ENCODE assay signal across 8 mouse cellular contexts in genomic region chr16:93543704-93544103, GRCm38 (mm10).
DNase-seq lines count a peak whose midpoint lies in the region; ATAC-seq and TF ChIP-seq lines count a peak whose summit lies in the region.

No protein-coding gene starts in this region.

- H3K36me3 ChIP-seq in G1E (replicated peaks), result no peaks in the 10 kb centered on the region
- H3K36me3 ChIP-seq in embryonic facial prominence, embryonic 10.5 days (replicated peaks), result no peaks in the 10 kb centered on the region
- H3K36me3 ChIP-seq in lung, postnatal 0 days (ENCODE audit: insufficient read depth, low read length), result no peaks in the 10 kb centered on the region

- no peak overlapping the region; the same call in 1 of the 2 replicates for H3K27ac ChIP-seq in embryonic facial prominence, embryonic 10.5 days (replicated peaks)
- H3K27ac ChIP-seq in layer of hippocampus, adult 2 months, result no peak overlapping the region
- no peak overlapping the region for H3K27ac ChIP-seq in lung, postnatal 0 days (ENCODE audit: low read length)

- H3K9me3 ChIP-seq in G1E (replicated peaks), result no peaks in the 10 kb centered on the region
- H3K9me3 ChIP-seq in embryonic facial prominence, embryonic 10.5 days, result no peaks in the 10 kb centered on the region
- H3K9me3 ChIP-seq in lung, postnatal 0 days (ENCODE audit: low read length), result no peaks in the 10 kb centered on the region

- no peak overlapping the region for H3K9ac ChIP-seq in lung, postnatal 0 days (replicated peaks; ENCODE audit: low read depth)

- WGBS in embryonic facial prominence, embryonic 10.5 days, result 5% methylated on average over 8 of the region's 8 CpGs
- under 1% methylated on average over 8 of the region's 8 CpGs for WGBS in lung, postnatal 0 days

- peak; percentile 52; the same call in 1 of the 2 replicates for TF ChIP-seq EP300 in lung, postnatal 0 days (IDR thresholded peaks at IDR 0.05)

- no peak overlapping the region for H3K4me3 ChIP-seq in G1E (ENCODE audit: low read depth, low read length)
- no peak overlapping the region for H3K4me3 ChIP-seq in embryonic facial prominence, embryonic 10.5 days
- no peak overlapping the region for H3K4me3 ChIP-seq in layer of hippocampus, adult 2 months
- H3K4me3 ChIP-seq in lung, postnatal 0 days (ENCODE audit: low read depth, low read length), result no peak overlapping the region

- no peak for ATAC-seq in G1E (ENCODE audit: extremely low read depth, insufficient number of reproducible peaks, low FRiP score, poor library complexity, severe bottlenecking)
- ATAC-seq in lung, postnatal 0 days, result peak; percentile 81

- no peak overlapping the region for H3K4me2 ChIP-seq in lung, postnatal 0 days (replicated peaks; ENCODE audit: low read depth, low read length)

- DNase-seq in G1E (ENCODE audit: low spot score), result peak; percentile 48
- peak; percentile 63 for DNase-seq in adrenal gland, postnatal 10 days
- DNase-seq in embryonic facial prominence, embryonic 10.5 days (ENCODE audit: low spot score), result peak; percentile 66
- DNase-seq in heart, postnatal 14 days, result peak; percentile 32 to 74
- peak; percentile 75 to 81 for DNase-seq in layer of hippocampus, adult 2 months (ENCODE audit: low spot score in 2 of 2)
- DNase-seq in lung, postnatal 0 days (ENCODE audit: low spot score), result peak; percentile 93
- peak; percentile 72 for DNase-seq in right cerebral cortex, adult 18-20 months
- no peak for DNase-seq in urinary bladder, postnatal 10 days (ENCODE audit: low spot score)

- H3K4me1 ChIP-seq in G1E (ENCODE audit: insufficient read depth, low read depth, low read length), result no peaks in the 10 kb centered on the region
- peaks cover 15% of the 10 kb centered on the region for H3K4me1 ChIP-seq in embryonic facial prominence, embryonic 10.5 days
- H3K4me1 ChIP-seq in lung, postnatal 0 days (ENCODE audit: insufficient read depth, low read depth, low read length), result no peaks in the 10 kb centered on the region

- intact Hi-C loops in heart, postnatal 14 days (cut with DNase I), result loop anchor here (2.0 to 10.0 kb wide), 3 partner anchors 839 to 1021 kb away; no protein-coding TSS in a partner anchor

- peaks cover 26% of the 10 kb centered on the region for H3K27me3 ChIP-seq in G1E (ENCODE audit: insufficient read depth, low read length)
- H3K27me3 ChIP-seq in embryonic facial prominence, embryonic 10.5 days (replicated peaks; ENCODE audit: low read depth, poor library complexity, severe bottlenecking), result peaks cover 8% of the 10 kb centered on the region
- H3K27me3 ChIP-seq in lung, postnatal 0 days (replicated peaks; ENCODE audit: insufficient read depth, low read length), result no peaks in the 10 kb centered on the region

- TF ChIP-seq CTCF in G1E (IDR thresholded peaks at IDR 0.05; ENCODE audit: low read depth, low read length), result 0 out of 2 replicates have a peak, but pooled peaks have one; percentile 23
- TF ChIP-seq CTCF in layer of hippocampus, adult 2 months (conservative IDR thresholded peaks at IDR 0.05), result peak; percentile 88
- TF ChIP-seq CTCF in lung, postnatal 0 days (IDR thresholded peaks at IDR 0.05), result peak; percentile 83

Comparison
In these comparisons a context has a peak if more than half of its experiments do, and no peak if none do; other contexts are left out.
1. CTCF ChIP-seq: peak in every context shown above with its lines; median percentile 88 in layer of hippocampus, adult 2 months; 83 in lung, postnatal 0 days; 23 in G1E.